Mouse (Mus musculus) kidney, adult 8-10 months (tissue): Measurements from ENCODE around the gene Gm10681.
"Not testable (repeated sequence)": the region's sequence is repeated elsewhere in the genome, so short reads cannot be mapped to it uniquely, and the experiment has no call there.

Experiments used
- DNase-seq, 2 experiments: peaks; one replicate each; pipeline ENCODE4 v3.0.0; 2022

Gene Gm10681

DNA sequence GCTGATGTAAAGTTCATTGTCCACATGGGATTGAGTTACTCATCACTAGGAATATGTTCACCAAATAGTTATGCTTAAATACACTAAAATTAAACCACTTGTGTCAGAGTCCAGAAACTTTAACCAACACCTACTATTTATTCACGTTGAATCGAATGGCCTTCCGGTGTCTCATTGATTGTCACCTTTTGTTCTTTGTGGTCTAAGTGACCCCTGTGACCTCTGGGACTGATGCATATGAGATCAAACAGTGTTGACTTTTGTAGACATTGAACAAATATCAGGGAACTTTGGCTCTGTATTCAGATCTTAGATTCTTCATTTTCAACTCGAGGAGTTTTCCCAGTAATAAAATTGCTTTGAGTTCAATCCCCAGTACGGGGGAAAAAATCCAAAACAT lies 81.4 kb downstream of the Gm10681 start:
- DNase-seq, result not testable (repeated sequence)
